Mouse (Mus musculus): ENCODE data around the gene 1110032A03Rik.

DNA sequence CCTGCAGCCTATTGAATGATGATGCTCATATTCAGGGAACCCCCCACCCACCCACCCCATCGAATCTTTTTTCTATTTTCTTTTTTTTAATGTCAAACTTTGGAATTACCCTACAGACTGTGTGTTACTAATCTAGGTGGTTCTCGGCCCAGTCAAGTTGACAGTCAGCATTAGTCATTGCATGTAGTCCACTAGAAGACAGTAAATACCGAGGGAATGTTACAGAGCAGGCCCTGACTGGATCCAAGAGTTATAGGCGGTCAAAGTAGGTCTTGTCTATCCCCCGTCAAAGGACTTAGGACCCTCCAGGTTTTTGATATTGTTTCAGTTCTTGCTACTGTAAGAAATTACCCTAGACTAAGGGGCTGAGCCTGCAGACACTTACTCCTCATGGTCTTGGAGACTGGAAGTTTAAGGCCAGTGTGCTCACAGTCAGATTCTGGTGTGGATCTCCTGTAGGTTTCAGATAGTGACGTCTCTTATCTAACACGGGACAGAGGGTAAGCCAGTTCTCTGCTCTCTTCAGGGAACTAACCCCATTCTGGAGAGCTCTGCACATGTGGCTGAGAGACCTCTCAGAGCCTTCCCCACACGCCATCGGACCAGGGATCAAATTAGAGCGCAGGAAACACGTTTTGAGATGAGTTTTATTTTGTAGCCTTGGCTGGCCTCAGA is 48.6 kb upstream of the 1110032A03Rik start:
- TF ChIP-seq CTCF (IDR thresholded peaks at IDR 0.05; ENCODE audit: low read depth) (no peak), EP300 (optimal IDR thresholded peaks at IDR 0.05) (no peak)
